Mouse (Mus musculus) gastrocnemius, postnatal 36 days (tissue): ENCODE results near the gene Srp9. TPM values are rescaled to one million over a fixed set of nuclear protein-coding genes. Genes with fewer than 3 reads are reported as not detected.

ENCODE experiments used
- total RNA-seq, 2 experiments: library from RNA; stranded (reverse); gene quantifications; 2 replicates each; pipeline ENCODE4 v1.2.3; 2021

The Srp9 gene
- total RNA-seq, 2 experiments from 2014 or later, result 38.7 to 42.4 TPM

Other genes starting within 250 kb of the Srp9 start
- gene Enah, start 104.7 kb upstream of the Srp9 start, total RNA-seq, result 10 to 100 TPM; 50.1 to 69.1 TPM
- not detected for gene Vmn1r1, start 39.7 kb downstream of the Srp9 start, total RNA-seq
- gene Degs1, start 158.1 kb downstream of the Srp9 start, total RNA-seq, result 10 to 100 TPM; 16.1 to 19.5 TPM
- 10 to 100 TPM; 17.3 to 17.5 TPM for gene Fbxo28, start 216.9 kb downstream of the Srp9 start, total RNA-seq